Mouse (Mus musculus) CH12.LX (cell line): ENCODE data around the gene Rad54l2. TPM values are rescaled to one million over a fixed set of nuclear protein-coding genes. Genes with fewer than 3 reads are reported as not detected.
A peak's percentile ranks its signal among the peaks of the same experiment; 100 is the strongest.

Source experiments
- DNase-seq: peaks from one replicate; pipeline ENCODE4 v3.0.0-alpha.2; 2013; ENCODE audit errors: extremely low read depth
- H3K27ac ChIP-seq: 2 replicates; pipeline ENCODE4 v1.5.1; 2012; ENCODE audit warnings: low read depth, mild to moderate bottlenecking, control low read depth, moderate library complexity; ENCODE audit not compliant: insufficient read depth
- H3K27me3 ChIP-seq: replicated peaks from 2 replicates; pipeline ENCODE3; 2012; ENCODE audit warnings: inconsistent platforms
- H3K36me3 ChIP-seq, 2 experiments: replicated peaks in 1 of 2; 2 replicates each; pipeline versions ENCODE3 to v1.6.1; 2012; ENCODE audit warnings: inconsistent platforms in 1 of 2, low read length in 1 of 2, mild to moderate bottlenecking in 1 of 2, mixed read lengths in 1 of 2, moderate library complexity in 1 of 2; ENCODE audit not compliant: control insufficient read depth in 1 of 2, insufficient read depth in 1 of 2
- H3K4me1 ChIP-seq, 2 experiments: 2 replicates each; pipeline ENCODE4 v1.6.1; 2012; ENCODE audit warnings: inconsistent platforms in 1 of 2, moderate library complexity in 1 of 2; ENCODE audit not compliant: insufficient read depth in 2 of 2, control insufficient read depth in 1 of 2
- H3K4me2 ChIP-seq: 2 replicates; pipeline ENCODE4 v1.6.1; 2012; ENCODE audit warnings: low read depth, mild to moderate bottlenecking, control low read depth; ENCODE audit not compliant: poor library complexity, insufficient read depth, severe bottlenecking
- H3K4me3 ChIP-seq, 3 experiments: fragments of 150-350 bp in 1 of 3; sonication (generic) in 1 of 3; replicated peaks in 1 of 3; 2 replicates each; pipeline versions ENCODE3 to v1.5.1; 2011 to 2012; ENCODE audit warnings: low read depth in 2 of 3, low read length in 2 of 3, mild to moderate bottlenecking in 2 of 3, moderate library complexity in 2 of 3, control low read depth in 1 of 3, improper control_type of control experiment in 1 of 3, inconsistent platforms in 1 of 3, mixed read lengths in 1 of 3; ENCODE audit not compliant: poor library complexity in 1 of 3
- H3K79me2 ChIP-seq: replicated peaks from 2 replicates; pipeline ENCODE4 v1.6.1; 2012; ENCODE audit warnings: mild to moderate bottlenecking, moderate library complexity; ENCODE audit not compliant: control insufficient read depth, poor library complexity, insufficient read depth, severe bottlenecking; ENCODE audit errors: extremely low read depth
- H3K9ac ChIP-seq: 2 replicates; pipeline ENCODE4 v1.6.1; 2012; ENCODE audit warnings: low read depth, mild to moderate bottlenecking, control low read depth, moderate library complexity; ENCODE audit not compliant: insufficient read depth
- H3K9me3 ChIP-seq: replicated peaks from 2 replicates; pipeline ENCODE3; 2012; ENCODE audit warnings: low read length, inconsistent platforms, mixed read lengths
- CHD1 ChIP-seq: IDR thresholded peaks from 2 replicates; pipeline ENCODE4 v1.6.1; 2012; ENCODE audit warnings: low read depth, low read length, improper control_type of control experiment, inconsistent platforms
- ELF1 ChIP-seq: IDR thresholded peaks from 2 replicates; pipeline ENCODE4 v1.6.1; 2014; ENCODE audit warnings: low read depth, mild to moderate bottlenecking, inconsistent platforms, low read length, improper control_type of control experiment
- EP300 ChIP-seq: IDR thresholded peaks from 2 replicates; pipeline ENCODE4 v1.6.1; 2011; ENCODE audit warnings: low read length, improper control_type of control experiment
- ETS1 ChIP-seq: conservative IDR thresholded peaks from 2 replicates; pipeline ENCODE4 v1.6.1; 2012; ENCODE audit warnings: low read depth, mild to moderate bottlenecking, inconsistent platforms, low read length, improper control_type of control experiment, moderate library complexity
- HCFC1 ChIP-seq: IDR thresholded peaks from 2 replicates; pipeline ENCODE4 v1.6.1; 2012; ENCODE audit warnings: low read depth, mild to moderate bottlenecking, inconsistent platforms, low read length, improper control_type of control experiment
- IRF4 ChIP-seq: IDR thresholded peaks from 2 replicates; pipeline ENCODE4 v1.6.1; 2014; ENCODE audit warnings: low read depth, mild to moderate bottlenecking, inconsistent platforms, low read length, improper control_type of control experiment
- JUN ChIP-seq: IDR thresholded peaks from 2 replicates; pipeline ENCODE4 v1.6.1; 2011; ENCODE audit warnings: low read depth, mild to moderate bottlenecking, low read length, improper control_type of control experiment, moderate library complexity; ENCODE audit not compliant: insufficient read depth
- JUND ChIP-seq: conservative IDR thresholded peaks from 2 replicates; pipeline ENCODE4 v1.6.1; 2011; ENCODE audit warnings: low read depth, low read length, improper control_type of control experiment
- KAT2A ChIP-seq: IDR thresholded peaks from 2 replicates; pipeline ENCODE4 v1.6.1; 2012; ENCODE audit warnings: low read length, improper control_type of control experiment, inconsistent platforms; ENCODE audit not compliant: insufficient replicate concordance
- MAX ChIP-seq: IDR thresholded peaks from 2 replicates; pipeline ENCODE4 v1.6.1; 2011; ENCODE audit warnings: low read length, improper control_type of control experiment
- MAZ ChIP-seq: IDR thresholded peaks from 2 replicates; pipeline ENCODE4 v1.6.1; 2012; ENCODE audit warnings: low read depth, mild to moderate bottlenecking, inconsistent platforms, low read length, improper control_type of control experiment, moderate library complexity
- MEF2A ChIP-seq: IDR thresholded peaks from 2 replicates; pipeline ENCODE4 v1.6.1; 2014; ENCODE audit warnings: low read depth, mild to moderate bottlenecking, inconsistent platforms, low read length, improper control_type of control experiment, borderline replicate concordance
- MYC ChIP-seq: IDR thresholded peaks from 2 replicates; pipeline ENCODE4 v1.6.1; 2011; ENCODE audit warnings: low read depth, mild to moderate bottlenecking, improper control_type of control experiment, low read length
- NELFE ChIP-seq: IDR thresholded peaks from 2 replicates; pipeline ENCODE4 v1.6.1; 2011; ENCODE audit warnings: low read depth, low read length, improper control_type of control experiment
- POLR2A ChIP-seq: IDR thresholded peaks from 2 replicates; pipeline ENCODE4 v1.6.1; 2011; ENCODE audit warnings: low read depth, mild to moderate bottlenecking, improper control_type of control experiment, low read length
- RAD21 ChIP-seq: IDR thresholded peaks from 2 replicates; pipeline ENCODE4 v1.6.1; 2011; ENCODE audit warnings: low read depth, mild to moderate bottlenecking, low read length, improper control_type of control experiment, moderate library complexity
- SIN3A ChIP-seq: IDR thresholded peaks from 2 replicates; pipeline ENCODE4 v1.6.1; 2012; ENCODE audit warnings: low read length, improper control_type of control experiment, inconsistent platforms
- TBP ChIP-seq: conservative IDR thresholded peaks from 2 replicates; pipeline ENCODE4 v1.6.1; 2011; ENCODE audit warnings: low read depth, low read length, improper control_type of control experiment
- TCF12 ChIP-seq: IDR thresholded peaks from 2 replicates; pipeline ENCODE4 v1.6.1; 2014; ENCODE audit warnings: low read depth, mild to moderate bottlenecking, inconsistent platforms, low read length, improper control_type of control experiment
- USF2 ChIP-seq: conservative IDR thresholded peaks from 2 replicates; pipeline ENCODE4 v1.6.1; 2011; ENCODE audit warnings: low read depth, low read length, improper control_type of control experiment
- ZKSCAN1 ChIP-seq: IDR thresholded peaks from 2 replicates; pipeline ENCODE4 v1.6.1; 2012; ENCODE audit warnings: low read depth, inconsistent platforms, low read length, improper control_type of control experiment, borderline replicate concordance
- ZMIZ1 ChIP-seq: IDR thresholded peaks from 2 replicates; pipeline ENCODE4 v1.6.1; 2012; ENCODE audit warnings: low read depth, mild to moderate bottlenecking, inconsistent platforms, low read length, improper control_type of control experiment
- dilution Hi-C: fragments of 300-500 bp; cut with MboI; formaldehyde crosslinking; loops from 2 replicates; pipeline ENCODE4 v1.14.3; 2020; ENCODE audit warnings: low sequenced_read_pairs; ENCODE audit not compliant: extremely low pct_unique_long_range_greater_than_20kb, extremely low pct_ligation_motif_present
- in situ Hi-C: fragments of 300-500 bp; cut with MboI; formaldehyde crosslinking; loops from 3 replicates; pipeline ENCODE4 v1.14.3; 2019; ENCODE audit warnings: low sequenced_read_pairs, low pct_ligation_motif_present, low pct_unique_long_range_greater_than_20kb, mixed read lengths
- polyA plus RNA-seq: library from polyadenylated mRNA; unstranded; fragments of >175 nt; gene quantifications from 2 replicates; pipeline ENCODE4 v1.2.1, GENCODE M21; 2012; ENCODE audit warnings: low read depth; ENCODE audit not compliant: insufficient read length
- total RNA-seq, 2 experiments: library from RNA; depleted of rRNA; stranded (reverse); fragments of 300-350 nt in 1 of 2; fragments of >200 nt in 1 of 2; gene quantifications; 2 replicates each; pipeline ENCODE4 v1.2.3; 2012 to 2014

The Rad54l2 gene
- total and polyA plus RNA-seq, 3 experiments: 7.2 to 16.5 (median 11.6) TPM

GRCm38 (mm10) chr9:106684918-106685248 lies 104.1 kb downstream of the Rad54l2 start:
- no peak overlapping the region for H3K27ac ChIP-seq
- H3K9me3 ChIP-seq: no peaks in the 10 kb centered on the region
- H3K36me3 ChIP-seq: peaks cover 11 to 42% of the 10 kb centered on the region in 2 experiments
- no peaks in the 10 kb centered on the region for H3K79me2 ChIP-seq
- peak overlapping the region; percentile 46 for H3K9ac ChIP-seq
- in situ Hi-C loops: loop anchor here (10.0 kb wide), 1 partner anchor 130 kb away; no protein-coding TSS in a partner anchor
- H3K4me3 ChIP-seq: peak overlapping the region; percentile 66 to 75 (median 73)
- H3K4me2 ChIP-seq: peak overlapping the region; percentile 57
- DNase-seq: peak; percentile 17
- dilution Hi-C loops: loop anchor here (25.0 kb wide), 1 partner anchor 102 kb away; the partner anchor contains the start of gene Rad54l2
- TF ChIP-seq MAX: no peak
- 0 out of 2 replicates have a peak, but pooled peaks have one; percentile 29 for TF ChIP-seq MAZ
- TF ChIP-seq MYC: no peak
- no peak for TF ChIP-seq CHD1
- peaks cover 2 to 29% of the 10 kb centered on the region in 2 experiments for H3K4me1 ChIP-seq
- H3K27me3 ChIP-seq: no peaks in the 10 kb centered on the region

- Histone ChIP-seq H3K79me2 (no peaks in the 10 kb centered on the region), H3K4me3 (peak overlapping the region; percentile 66 to 75 (median 73)), H3K4me2 (peak overlapping the region; percentile 57), H3K9me3 (no peaks in the 10 kb centered on the region), H3K4me1 (peaks cover 2 to 29% of the 10 kb centered on the region in 2 experiments), H3K27me3 (no peaks in the 10 kb centered on the region), H3K9ac (peak overlapping the region; percentile 46), H3K36me3 (peaks cover 17 to 44% of the 10 kb centered on the region in 2 experiments), H3K27ac (no peak overlapping the region)
- dilution Hi-C loops: loop anchor here (25.0 kb wide), 1 partner anchor 103 kb away; the partner anchor contains the start of gene Rad54l2
- DNase-seq: no peak
- TF ChIP-seq ELF1: no peak
- TF ChIP-seq ZKSCAN1: no peak
- TF ChIP-seq JUN: no peak
- TF ChIP-seq JUND: no peak
- no peak for TF ChIP-seq EP300
- no peak for TF ChIP-seq MEF2A
- no peak for TF ChIP-seq TCF12
- no peak for TF ChIP-seq RAD21
- no peak for TF ChIP-seq ETS1
- no peak for TF ChIP-seq SIN3A
- no peak for TF ChIP-seq NELFE
- no peak for TF ChIP-seq CHD1
- no peak for TF ChIP-seq ZMIZ1
- TF ChIP-seq IRF4: no peak
- TF ChIP-seq USF2: no peak
- no peak for TF ChIP-seq TBP
- TF ChIP-seq POLR2A: no peak
- TF ChIP-seq KAT2A: no peak
- no peak for TF ChIP-seq HCFC1
- in situ Hi-C loops: loop anchor here (10.0 kb wide), 1 partner anchor 131 kb away; no protein-coding TSS in a partner anchor
These were observed 104.7 kb downstream of the Rad54l2 start for GRCm38 (mm10) chr9:106684093-106684872.
